Mouse (Mus musculus): ENCODE measurements around the gene Adamtsl2.
A peak's percentile ranks its signal among the peaks of the same experiment; 100 is the strongest.

Adamtsl2 gene

DNA sequence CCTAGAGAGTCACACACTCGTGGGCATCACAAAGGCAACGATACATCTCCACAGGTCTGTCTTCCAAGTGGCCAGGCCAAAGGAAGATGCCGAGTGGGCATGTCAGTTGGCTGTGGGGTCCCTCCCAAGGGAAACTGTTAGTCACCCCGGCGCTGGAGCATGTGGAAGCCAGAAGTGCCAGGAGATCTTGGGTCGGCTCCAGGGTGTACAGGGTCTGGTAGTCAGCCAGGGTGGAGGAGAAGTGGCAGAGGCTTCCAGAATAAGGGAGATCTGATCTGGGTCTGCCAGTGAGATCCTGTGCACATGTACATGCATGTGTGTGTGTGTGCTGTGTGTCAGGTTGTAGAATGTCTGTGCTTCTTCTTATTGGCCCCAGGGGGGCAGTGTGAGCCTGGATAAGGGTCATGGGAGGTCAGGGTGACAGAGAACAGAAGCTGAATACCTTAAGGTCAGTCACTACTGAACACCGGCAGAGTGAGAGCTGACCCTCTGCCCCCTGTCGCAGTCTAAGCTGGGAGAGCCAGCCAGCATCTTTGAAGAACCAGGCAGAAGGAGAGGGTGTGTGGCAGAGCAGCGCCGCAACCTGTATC lies 1.4 kb upstream of the Adamtsl2 start:
- no peak for DNase-seq

DNA sequence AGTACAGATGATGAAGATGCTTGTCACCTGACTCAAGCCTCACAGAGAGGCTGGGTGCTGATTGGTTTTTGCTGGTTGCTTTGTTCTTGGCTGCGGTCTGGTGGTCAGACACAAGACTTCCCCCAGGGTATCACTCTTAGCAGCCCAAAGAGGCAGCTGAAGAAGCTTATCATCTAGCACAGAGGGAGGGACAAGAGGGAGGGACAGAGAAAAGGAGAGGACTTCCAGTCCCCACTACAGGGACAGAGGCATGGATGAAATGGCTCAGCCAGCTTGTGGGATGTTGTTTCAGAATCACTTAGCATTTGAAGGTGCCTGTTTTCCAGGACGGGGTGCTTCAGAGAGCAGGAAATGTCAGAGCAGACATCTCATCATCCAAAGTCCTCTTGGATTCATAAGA lies 867 bp upstream of the Adamtsl2 start:
- DNase-seq = no peak

DNA sequence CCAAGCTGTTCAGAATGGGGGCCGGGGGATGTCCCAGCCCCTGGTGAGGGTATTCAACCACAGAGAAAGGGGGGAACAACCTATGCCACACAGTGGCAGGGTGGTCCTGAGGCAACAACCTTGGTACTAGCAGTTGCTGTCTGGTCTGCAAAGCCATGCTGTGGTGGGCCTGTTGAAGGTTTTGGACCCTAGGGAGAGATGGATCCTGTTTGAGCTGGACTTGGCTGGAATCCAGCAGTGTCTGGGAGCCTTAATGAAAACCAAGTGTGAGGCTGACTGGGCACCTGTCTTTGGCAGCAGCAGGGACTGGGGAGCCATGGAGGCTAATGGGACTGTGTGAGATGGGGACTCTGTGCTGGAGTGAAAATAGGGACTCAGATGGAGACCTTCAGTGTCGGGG lies 470 bp downstream of the Adamtsl2 start:
- DNase-seq = no peak

DNA sequence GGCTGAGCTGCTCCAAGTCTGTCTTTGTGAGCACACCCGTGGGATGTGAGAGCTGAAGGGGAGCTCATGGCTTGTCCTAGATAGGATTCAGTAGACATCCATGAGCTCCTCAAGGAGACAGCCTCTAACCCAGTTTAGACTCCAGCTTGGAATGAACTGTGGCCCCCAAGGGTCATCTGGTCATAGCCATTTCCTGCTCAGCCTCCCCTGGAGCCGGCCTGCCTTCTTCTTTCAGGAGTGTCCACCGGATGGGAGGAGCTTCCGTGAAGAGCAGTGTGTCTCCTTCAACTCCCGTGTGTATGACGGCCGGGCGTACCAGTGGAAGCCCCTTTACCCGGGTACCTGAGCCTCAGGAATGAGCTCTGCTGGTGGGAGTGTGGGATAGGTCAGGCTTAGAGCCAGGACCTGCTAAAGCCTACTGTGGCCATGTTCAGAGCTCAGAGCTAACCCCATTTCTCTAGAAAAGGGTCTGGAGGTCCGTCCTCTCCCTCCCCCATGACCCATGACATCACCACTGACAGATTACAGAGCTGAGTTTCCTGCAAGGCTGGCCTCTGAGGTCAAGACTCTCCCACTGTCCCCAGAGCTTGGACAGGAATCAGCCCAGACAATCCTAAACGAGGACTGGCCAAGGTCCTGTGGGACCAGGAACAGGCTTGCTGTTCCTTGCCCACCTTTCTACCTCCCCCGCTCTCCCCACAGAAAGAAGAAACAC lies 4.7 kb downstream of the Adamtsl2 start:
- DNase-seq = no peak

DNA sequence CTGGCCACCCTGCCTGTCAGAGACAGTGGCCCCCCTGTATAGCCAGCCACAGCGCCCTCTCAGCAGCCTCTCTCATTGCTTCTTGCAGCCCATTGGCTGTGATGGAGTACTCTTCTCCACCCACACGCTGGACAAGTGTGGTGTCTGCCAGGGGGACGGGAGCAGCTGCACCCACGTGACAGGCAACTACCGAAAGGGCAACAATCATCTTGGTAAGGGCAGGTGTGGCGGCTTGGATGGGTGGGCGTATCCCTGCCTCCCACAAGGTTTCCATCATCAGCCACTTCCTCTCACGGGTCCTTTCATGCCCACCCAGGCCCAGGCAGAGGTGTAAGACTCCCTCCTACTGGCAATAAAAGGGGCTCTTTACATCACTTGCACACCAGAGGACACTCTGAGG lies 5.8 kb downstream of the Adamtsl2 start:
- no peak for DNase-seq

DNA sequence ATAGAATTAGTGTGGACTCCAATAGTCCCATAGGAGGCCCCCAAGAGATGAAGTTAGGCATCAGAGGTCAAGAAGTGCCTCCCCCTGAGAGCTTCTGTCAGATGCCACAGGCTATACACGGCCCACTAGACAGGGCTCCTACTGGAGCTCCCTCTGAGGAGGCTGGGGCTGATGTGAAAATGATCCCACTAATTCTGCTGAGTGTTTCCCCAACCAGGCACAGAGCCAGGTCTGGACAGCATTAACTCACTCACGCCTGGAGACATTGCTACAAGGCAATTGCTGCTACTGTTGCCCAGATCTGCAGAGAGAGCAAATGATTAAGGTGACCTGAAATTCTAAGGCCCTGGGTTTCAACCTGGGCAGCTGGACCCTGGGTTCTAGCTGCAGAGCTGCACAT lies 6.6 kb downstream of the Adamtsl2 start:
- DNase-seq = no peak

DNA sequence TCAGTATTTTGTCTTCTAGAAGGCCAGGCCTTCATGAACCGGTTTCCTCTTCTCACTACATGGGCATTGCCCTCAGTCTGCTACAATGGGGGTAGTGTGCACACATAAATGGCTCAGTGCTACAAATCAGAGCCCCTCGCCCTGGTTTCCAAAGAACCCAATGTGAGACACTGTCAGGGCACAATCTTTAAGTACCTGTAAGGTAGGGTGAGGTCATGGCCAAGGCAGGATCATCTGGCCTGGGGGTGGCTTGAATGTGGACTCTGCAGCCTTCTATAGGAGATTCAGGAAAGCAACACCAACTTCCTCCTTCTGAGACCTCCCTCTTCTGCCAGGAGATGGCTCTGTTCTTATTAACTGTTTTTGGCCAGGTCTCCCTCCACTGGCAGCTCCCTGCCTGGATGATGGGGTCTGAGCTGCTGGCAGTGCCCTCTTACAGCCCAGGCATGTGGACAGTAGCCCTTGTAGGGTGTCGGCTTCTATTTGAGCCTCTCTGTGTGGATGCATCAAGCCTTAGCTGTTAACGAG lies 7.4 kb downstream of the Adamtsl2 start:
- DNase-seq = no peak

DNA sequence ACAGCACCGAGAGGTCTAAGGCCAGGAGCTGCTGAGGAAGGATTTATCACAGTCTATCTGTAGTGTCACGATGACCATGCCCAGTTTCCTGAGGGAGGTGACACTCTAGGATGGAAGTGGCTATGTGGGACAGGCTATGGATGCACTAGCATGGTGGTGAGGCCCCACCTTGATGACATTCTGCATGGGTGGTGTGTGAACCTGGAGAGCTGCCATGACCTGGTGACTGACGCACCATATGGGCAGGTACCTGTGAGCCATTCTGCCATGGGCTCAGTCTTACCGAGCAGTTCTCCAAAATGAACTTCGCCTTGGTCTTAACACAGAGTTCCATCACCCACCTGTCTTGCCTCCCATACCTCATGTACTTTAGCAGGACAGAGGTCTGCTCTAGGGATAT lies 8.4 kb downstream of the Adamtsl2 start:
- no peak for DNase-seq

DNA sequence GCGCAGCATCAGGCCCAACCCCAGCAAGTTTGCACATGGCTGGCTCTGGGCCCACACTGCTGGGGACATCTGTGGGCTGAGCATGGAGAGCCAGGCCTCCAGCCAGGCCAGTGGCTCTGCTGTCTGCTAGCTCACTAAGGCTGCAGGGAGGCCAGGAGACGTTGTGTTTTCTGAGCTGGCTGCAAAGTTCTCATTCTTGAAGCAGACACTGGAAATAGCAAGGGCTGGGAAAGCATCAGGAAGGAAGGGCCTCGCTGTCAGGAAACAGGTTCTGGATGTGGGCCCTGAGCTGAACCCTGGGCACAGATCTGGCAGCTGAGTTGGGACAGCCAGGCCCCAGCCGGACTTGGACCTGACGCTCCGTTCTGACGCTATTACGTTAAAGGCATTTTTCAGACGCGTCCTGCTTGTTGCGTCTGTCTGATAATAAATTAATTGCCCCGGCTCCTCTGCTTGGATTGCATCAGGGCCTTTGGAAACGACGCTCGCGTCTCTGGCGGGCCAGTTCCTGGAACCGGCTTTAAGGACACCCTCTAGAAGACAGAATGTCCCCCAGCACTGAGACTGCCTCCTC lies 9.0 kb downstream of the Adamtsl2 start:
- DNase-seq = no peak

DNA sequence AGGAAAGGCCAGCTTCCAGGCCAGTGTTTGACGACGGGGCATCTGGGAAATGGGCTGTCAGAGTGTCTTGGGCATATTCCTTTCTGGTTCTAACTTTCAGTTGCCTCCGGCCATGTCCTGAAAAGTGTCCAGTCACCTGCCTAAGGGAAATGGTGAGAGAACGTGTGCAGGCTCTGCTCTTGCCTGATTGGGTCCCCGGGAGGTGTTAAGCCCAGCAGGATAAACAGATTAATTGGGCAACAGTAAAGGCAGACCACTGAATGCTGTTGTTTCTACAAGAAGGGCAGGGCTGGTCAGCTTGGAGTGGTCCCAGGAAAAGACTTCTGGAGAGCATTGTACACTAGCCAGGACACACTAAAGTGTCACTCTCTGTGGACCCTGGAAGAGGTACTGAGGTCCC lies 9.5 kb downstream of the Adamtsl2 start:
- no peak for DNase-seq

DNA sequence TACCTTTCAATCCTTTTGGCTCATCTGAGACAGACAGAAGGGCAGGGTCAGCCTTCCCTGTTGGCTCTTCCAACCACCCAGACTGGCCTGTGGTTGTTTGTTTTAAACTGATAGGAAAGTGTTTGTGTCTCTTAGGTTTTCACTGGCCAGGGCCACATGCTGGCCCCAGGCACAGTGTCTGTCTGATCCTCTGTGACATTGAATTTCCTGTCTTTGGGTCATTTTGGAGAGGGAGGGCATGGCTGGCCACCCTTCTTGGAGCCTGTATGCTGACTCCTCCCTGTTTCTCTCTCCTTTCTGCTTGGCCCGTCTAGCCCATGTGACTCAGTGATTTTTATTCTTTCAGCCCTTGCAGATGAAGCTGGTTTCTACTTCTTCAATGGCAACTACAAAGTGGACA lies 10.1 kb downstream of the Adamtsl2 start:
- no peak for DNase-seq

DNA sequence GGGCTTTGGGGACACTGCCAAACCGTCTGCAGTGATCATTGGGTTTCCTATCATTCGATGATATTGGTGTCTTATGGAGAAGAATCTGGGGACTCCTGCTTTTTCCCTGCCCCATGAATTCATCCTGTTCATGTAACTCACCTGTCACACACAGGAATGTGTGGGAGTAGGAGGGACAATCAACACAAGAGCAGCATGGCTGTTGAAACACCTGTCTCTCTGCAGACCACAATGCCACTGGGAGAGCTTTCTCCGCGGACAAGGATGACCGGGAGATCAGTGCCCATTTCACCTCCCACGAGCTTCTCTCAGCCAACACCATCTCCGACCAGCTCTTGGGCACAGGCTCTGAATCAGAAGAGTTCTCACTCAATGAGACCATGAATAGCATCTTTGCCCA lies 16.0 kb downstream of the Adamtsl2 start:
- DNase-seq = no peak

DNA sequence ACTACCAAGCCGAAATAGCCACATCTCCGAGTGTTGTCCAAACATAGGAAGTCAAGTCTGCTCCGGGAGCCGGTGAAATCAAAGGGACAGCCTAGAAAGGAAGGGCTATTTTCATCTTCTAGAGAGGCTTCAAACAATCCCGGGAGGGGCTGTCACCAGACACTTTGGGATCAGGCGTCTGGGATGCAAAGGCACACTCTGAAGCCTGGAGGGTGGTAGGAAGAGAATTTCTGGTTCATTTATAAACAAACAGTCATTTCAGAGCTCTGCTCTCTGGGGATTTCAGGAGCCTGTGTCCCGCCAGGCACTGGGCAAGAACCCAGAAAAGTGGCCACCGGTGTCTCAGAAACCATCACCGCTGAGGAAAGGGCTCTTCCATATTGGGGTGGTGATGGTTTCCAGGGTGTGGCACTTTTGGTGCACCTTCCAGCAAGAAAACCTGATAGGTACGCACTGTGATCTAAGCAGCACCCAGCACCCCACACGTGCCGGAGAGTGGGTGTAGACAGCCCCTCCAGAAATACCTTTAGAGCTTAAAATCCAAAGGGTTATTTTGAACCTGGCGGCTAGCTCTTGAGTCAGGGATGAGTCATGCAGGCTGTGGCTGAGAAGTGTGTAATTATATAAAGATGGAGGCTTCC lies 17.3 kb downstream of the Adamtsl2 start:
- peak; percentile 37 for DNase-seq

DNA sequence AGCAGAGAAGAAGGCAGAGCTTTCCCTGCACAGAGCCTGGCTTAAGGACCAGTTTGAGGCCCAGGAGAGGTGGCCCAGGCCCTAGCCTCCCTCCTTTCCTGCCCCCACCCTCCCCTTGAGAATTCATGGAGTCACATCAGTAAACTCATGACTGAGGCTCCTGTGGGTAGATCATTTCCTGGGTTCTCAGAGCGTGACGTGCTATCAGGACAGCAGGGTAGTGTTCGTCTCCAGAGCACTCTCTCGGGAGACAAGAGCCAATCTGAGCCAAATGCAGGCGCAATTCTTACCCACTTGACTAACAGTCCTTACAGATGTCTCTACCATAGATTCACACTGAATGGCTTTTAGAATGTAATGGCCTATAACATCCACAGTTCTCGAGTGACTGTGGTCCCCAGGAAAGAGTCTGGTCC lies 18.1 kb downstream of the Adamtsl2 start:
- no peak for DNase-seq

DNA sequence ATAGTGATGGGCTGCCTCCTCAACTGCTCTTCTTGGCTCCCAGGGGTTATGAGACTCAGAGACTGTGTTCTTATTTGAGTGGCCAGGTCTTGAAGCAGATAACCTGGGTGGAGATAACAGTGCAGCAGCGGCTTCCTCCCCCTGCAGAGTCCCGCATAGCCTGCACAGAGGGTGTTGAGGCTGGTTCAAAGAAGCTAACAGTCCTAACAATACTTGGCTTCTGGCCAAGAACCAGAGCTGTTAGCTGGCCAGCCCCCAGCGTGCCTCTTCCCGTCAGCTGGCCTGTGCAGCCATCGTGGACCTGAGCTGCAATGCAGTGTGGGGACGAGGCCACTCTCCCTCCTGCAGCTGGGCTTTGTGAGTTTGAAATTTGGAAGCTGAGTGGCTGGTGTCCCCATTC lies 18.6 kb downstream of the Adamtsl2 start:
- peak; percentile 55 for DNase-seq

DNA sequence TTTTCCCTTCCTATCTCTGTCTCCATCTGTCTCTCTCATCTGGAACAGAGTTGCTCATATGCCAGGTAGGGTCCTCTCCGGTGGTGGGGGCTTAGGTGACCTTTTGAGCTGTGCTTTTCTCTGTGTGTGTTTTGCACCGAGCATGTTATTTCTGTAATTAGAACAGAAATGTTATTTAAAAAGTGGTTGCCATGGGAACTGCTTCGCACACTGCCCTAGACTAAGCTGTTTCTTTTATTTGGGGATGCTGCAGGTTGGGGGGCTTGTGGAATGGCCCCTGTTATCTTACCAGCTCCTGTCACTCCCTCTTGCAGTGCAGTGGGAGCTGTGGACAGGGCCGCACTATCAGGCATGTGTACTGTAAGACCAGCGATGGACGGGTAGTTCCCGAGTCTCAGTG lies 24.4 kb downstream of the Adamtsl2 start:
- peak; percentile 52 for DNase-seq

DNA sequence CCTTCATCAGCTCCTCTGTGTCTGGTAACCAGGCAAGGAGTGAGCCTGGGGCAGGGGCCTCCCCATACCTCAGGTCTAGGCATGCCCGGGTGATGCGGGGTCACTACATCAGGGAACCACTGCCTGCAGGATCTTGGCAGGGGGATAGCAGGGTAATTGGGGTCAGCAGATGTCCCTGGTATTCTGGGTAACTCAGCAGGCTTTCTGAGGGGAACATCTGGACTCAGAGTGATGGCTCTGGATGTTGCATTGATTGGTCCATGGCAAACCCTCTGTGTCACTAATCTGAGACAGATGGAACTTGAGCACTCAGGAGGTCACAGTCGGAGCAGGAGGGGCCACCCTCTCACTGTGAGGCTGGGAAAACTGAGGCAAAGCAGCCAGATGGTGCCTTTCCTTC lies 27.6 kb downstream of the Adamtsl2 start:
- no peak for DNase-seq

DNA sequence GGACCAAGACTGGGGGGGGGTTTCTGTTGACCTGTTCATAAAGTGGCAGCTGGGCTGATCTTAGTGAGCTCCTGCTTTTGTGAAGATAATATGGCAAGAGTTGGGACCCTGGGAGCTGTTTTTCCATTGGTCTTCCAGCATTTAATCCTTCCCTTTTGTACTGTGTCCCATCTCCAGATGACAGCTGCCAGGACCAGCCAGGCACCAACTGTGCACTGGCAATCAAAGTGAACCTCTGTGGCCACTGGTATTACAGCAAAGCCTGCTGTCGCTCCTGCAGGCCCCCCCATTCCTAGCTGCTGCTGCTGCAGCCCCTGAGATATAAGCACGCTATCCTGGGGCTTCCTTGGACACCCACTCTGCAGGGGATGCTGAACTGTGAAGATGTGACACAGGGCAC lies 29.0 kb downstream of the Adamtsl2 start:
- no peak for DNase-seq

DNA sequence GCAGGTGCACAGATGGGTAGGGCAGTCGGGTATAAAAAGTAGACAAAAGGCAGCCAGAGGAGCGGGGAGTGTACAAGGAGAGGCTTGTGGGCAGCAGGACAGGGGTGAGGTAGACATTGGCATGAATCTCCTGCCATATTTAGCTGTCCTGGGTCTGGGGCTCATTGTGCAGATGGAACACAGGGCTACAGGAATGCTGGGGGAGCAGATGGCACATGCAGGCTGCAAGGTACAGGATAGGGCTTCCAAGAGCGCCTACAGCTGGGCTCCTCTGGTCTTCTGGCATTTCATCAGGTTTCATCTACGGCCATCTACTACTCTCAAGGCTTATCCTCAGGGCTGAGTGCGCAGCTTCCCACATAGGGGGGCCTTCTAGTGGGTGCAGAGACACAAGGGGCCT lies 29.9 kb downstream of the Adamtsl2 start:
- peak; percentile 59 for DNase-seq

DNA sequence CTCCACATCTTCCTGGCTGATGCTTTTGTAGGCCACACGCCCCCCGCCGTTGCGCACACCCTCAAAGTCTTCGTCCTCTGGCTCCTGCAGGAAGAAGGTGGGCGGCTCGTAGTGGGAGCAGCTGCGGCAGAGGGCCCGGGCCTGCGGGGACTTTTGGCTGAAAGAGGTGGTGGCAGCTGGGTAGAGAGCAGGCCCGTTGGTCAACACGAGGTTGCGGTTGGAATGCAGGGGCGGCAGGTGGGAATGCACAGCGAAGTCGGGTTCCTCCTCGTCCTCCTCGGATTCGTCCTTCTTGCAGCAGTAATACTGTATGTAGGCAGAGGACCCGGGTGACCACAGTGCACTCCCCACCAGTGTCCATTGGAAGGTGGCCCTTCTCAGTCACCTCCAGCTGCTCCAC lies 33.4 kb downstream of the Adamtsl2 start:
- no peak for DNase-seq

DNA sequence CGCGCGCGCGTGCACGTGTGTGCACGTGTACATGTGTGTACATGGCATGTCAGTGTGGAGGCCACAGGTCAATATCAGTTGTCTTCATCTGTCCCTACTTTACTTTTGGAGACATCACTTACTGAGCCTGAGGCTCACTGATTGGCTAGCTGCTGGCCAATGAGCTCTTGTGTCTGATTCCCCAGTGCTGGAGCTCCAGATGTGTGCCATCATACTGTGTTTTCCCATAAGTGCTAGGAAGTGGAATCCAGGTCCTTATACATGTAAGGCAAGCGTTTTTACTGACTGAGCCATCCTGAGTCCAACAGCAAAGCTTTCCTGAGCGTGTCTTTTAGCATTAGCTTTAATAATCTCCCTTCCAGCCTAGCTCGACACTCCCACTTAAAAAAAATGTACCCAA lies 35.0 kb downstream of the Adamtsl2 start:
- DNase-seq = no peak

DNA sequence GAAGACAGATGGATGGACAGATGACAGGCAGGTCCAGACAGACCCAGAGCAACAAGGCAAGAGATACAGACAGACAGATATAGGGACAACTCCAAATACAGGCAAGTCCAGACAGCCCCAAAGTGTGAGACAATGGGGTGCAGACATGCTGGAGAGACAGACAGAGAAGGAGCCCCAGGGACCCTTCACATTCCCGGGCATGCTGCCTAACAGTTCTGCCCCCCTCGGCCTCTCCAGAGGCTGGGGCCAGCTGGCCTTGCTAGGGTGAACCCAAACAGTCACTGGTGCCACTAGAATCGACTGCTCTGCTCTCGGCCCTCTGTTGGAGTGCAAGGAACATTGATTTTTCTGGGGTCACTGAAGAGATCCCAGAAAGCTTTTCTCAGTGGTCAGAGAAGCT lies 39.3 kb downstream of the Adamtsl2 start:
- DNase-seq = no peak

DNA sequence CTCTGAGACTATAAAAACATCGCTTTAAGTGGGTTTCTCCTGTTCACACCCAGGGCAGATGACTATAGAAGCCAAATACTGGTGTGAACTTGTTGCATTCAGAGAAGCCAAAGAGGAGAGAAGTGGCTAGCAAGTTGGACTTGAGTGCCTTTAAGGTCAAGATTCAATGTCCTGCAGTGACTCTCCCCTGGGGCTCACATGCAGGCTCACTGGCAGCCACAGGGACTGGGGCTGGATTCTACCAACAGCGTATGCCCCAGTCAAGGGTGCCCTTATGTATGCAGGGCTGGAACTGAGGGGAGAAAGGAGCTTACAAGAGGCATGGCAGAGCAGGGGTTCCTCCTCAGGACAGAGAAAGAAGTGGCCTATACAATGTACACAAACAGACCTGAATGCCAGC lies 40.6 kb downstream of the Adamtsl2 start:
- no peak for DNase-seq

DNA sequence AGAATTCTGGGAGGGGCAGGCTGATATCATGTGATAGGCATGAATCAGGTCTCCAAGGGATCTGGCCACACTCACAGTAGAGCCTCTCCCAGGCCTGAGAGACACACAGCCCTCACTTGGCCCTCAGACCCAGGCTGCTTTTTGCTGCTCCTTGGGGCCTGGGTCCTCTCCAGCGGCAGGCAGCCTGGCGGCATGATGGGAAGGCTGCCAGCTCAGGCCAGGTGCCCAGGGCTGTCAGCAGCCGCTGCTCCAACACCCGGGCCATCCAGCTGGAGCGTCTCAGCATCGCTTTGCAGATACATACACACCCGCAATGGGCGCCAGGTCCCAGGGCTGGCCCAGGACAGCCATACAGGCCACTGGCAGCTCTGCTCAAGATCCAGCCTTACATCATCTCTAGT lies 41.1 kb downstream of the Adamtsl2 start:
- no peak for DNase-seq

All from layer of hippocampus, adult 9-11 months (tissue).